In the genomic region with DNA sequence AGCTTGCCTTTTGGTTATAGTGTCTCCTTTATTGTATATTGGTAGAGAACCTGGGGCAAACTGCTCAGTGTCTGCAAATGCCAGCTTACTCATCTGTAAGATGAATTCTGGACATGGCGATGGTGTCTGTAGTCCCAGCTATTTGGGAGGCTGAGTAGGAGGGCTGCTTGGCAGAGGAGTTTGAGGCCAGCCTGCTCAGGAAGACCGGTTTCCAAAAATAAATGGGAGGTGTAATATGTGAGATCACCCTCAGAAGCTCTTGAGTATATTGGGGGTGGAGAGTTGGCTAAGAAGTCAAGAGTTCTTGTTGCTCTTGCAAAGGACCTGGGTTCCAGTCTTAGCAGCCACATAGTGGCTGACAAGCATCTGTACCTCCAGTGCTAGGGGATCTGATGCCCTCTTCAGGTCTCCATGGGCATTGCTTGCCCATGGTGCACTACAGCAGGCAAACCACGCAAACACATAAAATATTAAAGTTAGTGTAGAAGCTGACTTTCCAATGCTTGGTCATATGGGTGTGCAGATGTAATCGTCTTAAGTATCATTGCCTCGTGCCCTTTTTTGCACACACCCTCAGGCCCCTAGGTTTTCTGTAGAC, we compare ENCODE assay signal across 11 mouse cellular contexts. TPM values are rescaled to one million over a fixed set of nuclear protein-coding genes. Genes with fewer than 3 reads are reported as not detected.
A peak's percentile ranks its signal among the peaks of the same experiment; 100 is the strongest.
DNase-seq lines count a peak whose midpoint lies in the region; ATAC-seq and TF ChIP-seq lines count a peak whose summit lies in the region.
"Had no signal": no experiment of that assay in that cellular context is flagged by ENCODE, and none has a peak within 500 bp of the region (broad histone marks: within the 10 kb centered on the region; RNA-seq: fewer than 3 reads in every experiment).

No protein-coding gene starts in this region.

- H3K36me3 ChIP-seq in liver, embryonic 14.5 days (replicated peaks; ENCODE audit: control insufficient read depth, insufficient read depth, low read depth) = no peaks in the 10 kb centered on the region
- peaks cover 75% of the 10 kb centered on the region for H3K36me3 ChIP-seq in G1E (replicated peaks)
- no peaks in the 10 kb centered on the region; the same call in 1 of the 2 replicates for H3K36me3 ChIP-seq in hindbrain, embryonic 16.5 days (ENCODE audit: control insufficient read depth, insufficient read depth, low read length)
- H3K36me3 ChIP-seq: embryonic facial prominence, embryonic 12.5 days had no signal

- no peaks in the 10 kb centered on the region for H3K27me3 ChIP-seq in liver, embryonic 14.5 days (ENCODE audit: control insufficient read depth, insufficient read depth, low read length)
- no peaks in the 10 kb centered on the region for H3K27me3 ChIP-seq in G1E (ENCODE audit: insufficient read depth, low read length)
- H3K27me3 ChIP-seq in hindbrain, embryonic 16.5 days (replicated peaks; ENCODE audit: control insufficient read depth, insufficient read depth, low read length) = no peaks in the 10 kb centered on the region
- H3K27me3 ChIP-seq: embryonic facial prominence, embryonic 12.5 days; megakaryocyte, embryonic 14.5 days; Patski had no signal

- H3K4me1 ChIP-seq in liver, embryonic 14.5 days (replicated peaks; ENCODE audit: control insufficient read depth in 2 of 2, insufficient read depth in 2 of 2, low read length in 1 of 2) = no peaks in the 10 kb centered on the region
- peaks cover 6% of the 10 kb centered on the region for H3K4me1 ChIP-seq in G1E (ENCODE audit: insufficient read depth, low read depth, low read length)
- no peaks in the 10 kb centered on the region for H3K4me1 ChIP-seq in hindbrain, embryonic 16.5 days (ENCODE audit: control insufficient read depth, insufficient read depth, low read depth, low read length)

- peak; percentile 67 for TF ChIP-seq CTCF in liver, embryonic 14.5 days (IDR thresholded peaks at IDR 0.05; ENCODE audit: low read depth)
- TF ChIP-seq CTCF in G1E (IDR thresholded peaks at IDR 0.05; ENCODE audit: low read depth, low read length) = peak; percentile 67

- H3K9ac ChIP-seq in liver, embryonic 14.5 days (replicated peaks) = no peak overlapping the region
- no peak overlapping the region for H3K9ac ChIP-seq in hindbrain, embryonic 16.5 days (ENCODE audit: low read depth, low read length)
- H3K9ac ChIP-seq: embryonic facial prominence, embryonic 12.5 days had no signal

- no peak overlapping the region for H3K27ac ChIP-seq in liver, embryonic 14.5 days
- H3K27ac ChIP-seq in hindbrain, embryonic 16.5 days (ENCODE audit: low read depth, low read length) = no peak overlapping the region
- H3K27ac ChIP-seq: embryonic facial prominence, embryonic 12.5 days had no signal

- H3K9me3 ChIP-seq in liver, embryonic 14.5 days (ENCODE audit: control insufficient read depth, low read length) = no peaks in the 10 kb centered on the region
- H3K9me3 ChIP-seq in G1E (replicated peaks) = no peaks in the 10 kb centered on the region
- no peaks in the 10 kb centered on the region for H3K9me3 ChIP-seq in hindbrain, embryonic 16.5 days (ENCODE audit: control insufficient read depth, low read length)
- H3K9me3 ChIP-seq: embryonic facial prominence, embryonic 12.5 days; megakaryocyte, embryonic 14.5 days had no signal

- DNase-seq in embryo, embryonic 10.5 days (ENCODE audit: low spot score) = peak; percentile 16
- no peak for DNase-seq in embryo, embryonic 11 days
- DNase-seq in liver, embryonic 14.5 days (ENCODE audit: low read depth in 3 of 3, low spot score in 3 of 3) = no peak
- DNase-seq in liver (no peak), G1E (ENCODE audit: low spot score) (no peak)
- no peak for DNase-seq in layer of hippocampus, postnatal 25 days (ENCODE audit: extremely low spot score in 1 of 2, low spot score in 1 of 2)

- WGBS in liver, embryonic 14.5 days (ENCODE audit: insufficient replicate concordance) = 60% methylated on average over 5 of the region's 5 CpGs
- 86% methylated on average over 5 of the region's 5 CpGs for WGBS in hindbrain, embryonic 16.5 days

- H3K4me2 ChIP-seq in liver, embryonic 14.5 days (ENCODE audit: low read depth) = no peak overlapping the region
- H3K4me2 ChIP-seq in hindbrain, embryonic 16.5 days (ENCODE audit: low read length) = no peak overlapping the region
- H3K4me2 ChIP-seq: embryonic facial prominence, embryonic 12.5 days had no signal

- no peak for ATAC-seq in liver, embryonic 14.5 days (ENCODE audit: insufficient read depth)
- ATAC-seq in G1E (ENCODE audit: extremely low read depth, insufficient number of reproducible peaks, low FRiP score, poor library complexity, severe bottlenecking) = peak; percentile 56
- ATAC-seq in neutrophil, adult 5-6 weeks (ENCODE audit: extremely low read depth, insufficient number of reproducible peaks, low FRiP score, poor library complexity, severe bottlenecking) = 0 out of 2 replicates have a peak, but pooled peaks have one; percentile 23
- no peak for ATAC-seq in hindbrain, embryonic 16.5 days
- ATAC-seq: Patski had no signal

- H3K4me3 ChIP-seq in liver, embryonic 14.5 days (ENCODE audit: insufficient read depth in 1 of 2, low read depth in 2 of 2, low read length in 2 of 2) = no peak overlapping the region
- H3K4me3 ChIP-seq in G1E (ENCODE audit: low read depth, low read length) = no peak overlapping the region
- H3K4me3 ChIP-seq in hindbrain, embryonic 16.5 days (ENCODE audit: low read length) = no peak overlapping the region
- H3K4me3 ChIP-seq: embryonic facial prominence, embryonic 12.5 days; megakaryocyte, embryonic 14.5 days had no signal

- TF ChIP-seq EP300 in liver, embryonic 14.5 days (IDR thresholded peaks at IDR 0.05; ENCODE audit: low read depth) = no peak

RNA-seq across cellular contexts. Expression of a gene that starts 6.0 kb away (rescaled TPM):
- 4.2 and 5.0 TPM in 2 replicates for polyA plus RNA-seq in liver, embryonic 14.5 days (2012; rRNA removed)
- polyA plus RNA-seq in liver, embryonic 14.5 days (2014; fragmentation: Nextera tagmentation; extraction: Ambion mirVana) = 4.1 and 4.2 TPM in 2 replicates
- 0.73 and 0.90 TPM in 2 replicates for total RNA-seq in G1E (2014; fragmentation: Nextera tagmentation)
- total RNA-seq in G1E (2017) = 1.2 and 1.8 TPM in 2 replicates
- 1.2 and 1.4 TPM in 2 replicates for polyA plus RNA-seq in G1E (2012)
- total RNA-seq in neutrophil, adult 5-6 weeks (2017) = 22.1 and 24.0 TPM in 2 replicates
- 1 to 10 TPM; 2.5 to 3.3 TPM for total RNA-seq in layer of hippocampus, postnatal 25 days (2021)
- 7.7 and 9.1 TPM in 2 replicates for polyA plus RNA-seq in hindbrain, embryonic 16.5 days (2015; fragmentation: Nextera tagmentation; extraction: Ambion mirVana)

RNA-seq across cellular contexts. Expression of a gene that starts 10.3 kb away (rescaled TPM):
- 2.8 and 3.5 TPM in 2 replicates for polyA plus RNA-seq in liver, embryonic 14.5 days (2012; rRNA removed)
- polyA plus RNA-seq in liver, embryonic 14.5 days (2014; fragmentation: Nextera tagmentation; extraction: Ambion mirVana) = 0.83 and 0.94 TPM in 2 replicates
- total RNA-seq in G1E (2014; fragmentation: Nextera tagmentation) = 21.9 and 30.2 TPM in 2 replicates
- total RNA-seq in G1E (2017) = 6.1 and 7.9 TPM in 2 replicates
- 1.9 and 2.8 TPM in 2 replicates for polyA plus RNA-seq in G1E (2012)
- total RNA-seq in neutrophil, adult 5-6 weeks (2017) = 56.0 and 57.8 TPM in 2 replicates
- total RNA-seq in layer of hippocampus, postnatal 25 days (2021) = 10 to 100 TPM; 71.1 to 71.4 TPM
- 41.2 and 52.8 TPM in 2 replicates for polyA plus RNA-seq in hindbrain, embryonic 16.5 days (2015; fragmentation: Nextera tagmentation; extraction: Ambion mirVana)

RNA-seq across cellular contexts. Expression of a gene that starts 11.2 kb away (rescaled TPM):
- polyA plus RNA-seq in liver, embryonic 14.5 days (2012; rRNA removed) = 0.68 and 0.91 TPM in 2 replicates
- polyA plus RNA-seq in liver, embryonic 14.5 days (2014; fragmentation: Nextera tagmentation; extraction: Ambion mirVana) = 0.43 and 0.47 TPM in 2 replicates
- not detected in 2 replicates for total RNA-seq in G1E (2014; fragmentation: Nextera tagmentation)
- 0.87 TPM in 1 of 2 replicates, not detected in the other for total RNA-seq in G1E (2017)
- not detected in 2 replicates for polyA plus RNA-seq in G1E (2012)
- total RNA-seq in neutrophil, adult 5-6 weeks (2017) = 23.3 and 25.0 TPM in 2 replicates
- total RNA-seq in layer of hippocampus, postnatal 25 days (2021) = not detected
- polyA plus RNA-seq in hindbrain, embryonic 16.5 days (2015; fragmentation: Nextera tagmentation; extraction: Ambion mirVana) = 1.1 and 1.4 TPM in 2 replicates

RNA-seq across cellular contexts. Expression of a gene that starts 34.0 kb away (rescaled TPM):
- 22.2 and 50.9 TPM in 2 replicates for polyA plus RNA-seq in liver, embryonic 14.5 days (2012; rRNA removed)
- polyA plus RNA-seq in liver, embryonic 14.5 days (2014; fragmentation: Nextera tagmentation; extraction: Ambion mirVana) = 178 and 182 TPM in 2 replicates
- total RNA-seq in G1E (2014; fragmentation: Nextera tagmentation) (51.3 and 59.6 TPM in 2 replicates), G1E (2017) (143 and 156 TPM in 2 replicates)
- 114 and 162 TPM in 2 replicates for polyA plus RNA-seq in G1E (2012)
- total RNA-seq in neutrophil, adult 5-6 weeks (2017) = 23.8 and 25.4 TPM in 2 replicates
- total RNA-seq in layer of hippocampus, postnatal 25 days (2021) = 10 to 100 TPM; 64.4 to 66.0 TPM
- polyA plus RNA-seq in hindbrain, embryonic 16.5 days (2015; fragmentation: Nextera tagmentation; extraction: Ambion mirVana) = 140 and 154 TPM in 2 replicates

RNA-seq across cellular contexts. Expression of a gene that starts 34.1 kb away (rescaled TPM):
- 108 and 148 TPM in 2 replicates for polyA plus RNA-seq in liver, embryonic 14.5 days (2012; rRNA removed)
- polyA plus RNA-seq in liver, embryonic 14.5 days (2014; fragmentation: Nextera tagmentation; extraction: Ambion mirVana) = 66.8 and 80.4 TPM in 2 replicates
- total RNA-seq in G1E (2014; fragmentation: Nextera tagmentation) = 494 and 557 TPM in 2 replicates
- total RNA-seq in G1E (2017) = 211 and 243 TPM in 2 replicates
- 269 and 275 TPM in 2 replicates for polyA plus RNA-seq in G1E (2012)
- 42.5 and 66.2 TPM in 2 replicates for total RNA-seq in neutrophil, adult 5-6 weeks (2017)
- total RNA-seq in layer of hippocampus, postnatal 25 days (2021) = 10 to 100 TPM; 24.1 to 27.6 TPM
- polyA plus RNA-seq in hindbrain, embryonic 16.5 days (2015; fragmentation: Nextera tagmentation; extraction: Ambion mirVana) = 37.7 and 50.2 TPM in 2 replicates

Comparison
In these comparisons a context has a peak if more than half of its experiments do, and no peak if none do; other contexts are left out.
1. ATAC-seq: peak in G1E (single experiment) and neutrophil, adult 5-6 weeks (single experiment); none in liver, embryonic 14.5 days (single experiment) and hindbrain, embryonic 16.5 days (single experiment).
2. RNA of a gene that starts 11.2 kb away (total RNA-seq): 23.3 to 25.0 TPM in neutrophil, adult 5-6 weeks; 0.87 TPM in G1E and not detected in layer of hippocampus, postnatal 25 days; every median in the first group is over 10 times any median in the second.